Mouse (Mus musculus) spleen, postnatal 36 days (tissue): ENCODE results near the gene Col8a2.

ENCODE experiments used
- DNase-seq, 2 experiments: peaks; one replicate each; pipeline ENCODE4 v3.0.0; 2022; ENCODE audit warnings: low spot score in 2 of 2, mixed read lengths in 1 of 2

Gene Col8a2

DNA sequence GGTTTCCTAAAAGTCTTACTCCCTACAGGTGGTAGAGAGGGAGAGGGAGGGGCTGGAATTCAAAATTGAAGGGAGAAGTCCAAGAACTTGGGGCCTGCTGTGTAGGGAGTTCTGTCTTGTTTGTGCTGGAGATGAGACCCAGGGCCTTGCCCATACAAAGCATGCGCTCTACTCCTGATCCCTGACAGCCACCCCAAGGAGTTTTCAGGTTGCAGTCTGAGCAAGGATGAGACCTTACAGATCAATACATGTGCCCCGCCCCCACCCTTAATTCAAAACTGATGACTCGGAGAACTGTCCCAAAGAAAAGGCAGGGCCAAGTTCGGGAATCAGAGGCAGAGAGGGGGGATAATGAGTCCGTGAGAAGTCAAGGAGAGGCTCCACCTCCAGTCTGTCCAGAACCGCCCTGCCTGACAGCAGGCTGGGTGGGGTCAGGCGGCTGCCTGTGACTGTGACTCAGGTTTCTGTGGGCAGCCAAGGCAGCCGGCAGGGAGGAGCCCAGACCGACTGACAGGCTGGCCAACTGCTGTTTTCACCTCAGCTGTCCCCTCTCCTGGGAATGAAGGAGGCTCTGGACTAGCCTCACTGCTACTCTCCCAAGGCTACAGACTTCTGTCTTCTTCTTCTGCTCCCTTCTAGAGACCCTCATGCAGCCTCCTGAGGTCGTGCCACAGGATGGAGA is 25.9 kb upstream of the Col8a2 start:
- DNase-seq = peak; percentile 77 to 81

- no peak for DNase-seq
Observed at GRCm38 (mm10) chr4:126261266-126261665, 25.3 kb upstream of the Col8a2 start.

- DNase-seq = no peak
Observed at GRCm38 (mm10) chr4:126261675-126262074, 24.9 kb upstream of the Col8a2 start.

GRCm38 (mm10) chr4:126262119-126262807 is 24.3 kb upstream of the Col8a2 start, which contains the start of gene Trappc3:
TSS of gene Trappc3 (plus strand) at chr4:126262325.
- peak; percentile 99 for DNase-seq

- no peak for DNase-seq
Observed at GRCm38 (mm10) chr4:126269292-126269691, 17.3 kb upstream of the Col8a2 start.

GRCm38 (mm10) chr4:126273753-126274152 is 12.8 kb upstream of the Col8a2 start:
- no peak for DNase-seq

GRCm38 (mm10) chr4:126275081-126275480 is 11.5 kb upstream of the Col8a2 start:
- DNase-seq = no peak

GRCm38 (mm10) chr4:126275681-126276131 is 10.9 kb upstream of the Col8a2 start:
- DNase-seq = no peak

DNA sequence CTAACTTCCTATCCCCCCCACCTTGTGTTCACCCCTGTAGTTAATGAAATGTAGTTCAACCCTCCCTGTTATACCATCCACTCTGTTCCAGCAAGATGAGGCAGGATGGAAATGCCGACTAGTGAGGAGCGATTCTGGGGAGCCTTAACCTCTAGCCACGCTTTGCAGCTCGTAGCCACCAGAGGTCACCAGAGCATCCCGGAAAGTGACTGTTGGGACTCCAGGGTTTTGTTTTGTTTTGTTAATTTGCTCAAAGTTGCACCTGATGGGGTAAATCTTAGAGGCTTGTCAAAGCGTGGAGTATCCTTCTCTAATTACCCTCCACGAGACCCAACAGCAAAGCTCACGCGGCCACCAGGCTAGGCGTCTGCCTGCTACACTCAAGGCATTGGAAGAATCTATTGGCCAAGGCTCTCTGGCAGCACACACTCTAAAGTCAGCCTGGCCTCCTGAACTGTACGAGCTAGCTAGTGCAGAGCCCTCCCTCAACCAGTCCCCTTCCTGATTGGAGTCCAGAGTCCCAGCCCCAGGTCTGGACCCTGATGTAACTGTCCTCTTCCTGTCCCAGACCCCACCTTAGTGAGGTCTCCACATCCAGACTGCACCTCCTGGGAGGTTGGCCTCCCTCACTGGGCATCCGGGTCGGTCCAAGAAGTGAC is 8.6 kb upstream of the Col8a2 start:
- no peak for DNase-seq

DNA sequence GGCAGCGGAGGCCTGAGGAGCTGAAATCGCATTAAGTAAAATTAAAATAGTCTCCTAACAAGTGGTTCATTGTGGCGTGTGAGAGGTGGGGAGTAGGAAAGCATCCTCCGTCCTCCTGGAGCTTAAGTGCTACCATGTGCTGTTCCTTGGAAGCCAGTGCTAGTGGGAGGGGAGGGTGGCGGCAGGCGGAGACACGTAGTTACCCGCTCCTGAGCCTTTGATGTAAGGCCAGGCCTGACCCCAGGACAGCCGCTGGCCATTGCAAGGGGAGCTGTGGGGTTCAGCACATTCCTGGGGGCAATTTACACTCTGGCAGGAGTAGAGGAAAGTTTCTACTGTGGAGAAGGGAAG is 8.1 kb upstream of the Col8a2 start:
- no peak for DNase-seq

GRCm38 (mm10) chr4:126278961-126279360 is 7.6 kb upstream of the Col8a2 start:
- DNase-seq = no peak

DNA sequence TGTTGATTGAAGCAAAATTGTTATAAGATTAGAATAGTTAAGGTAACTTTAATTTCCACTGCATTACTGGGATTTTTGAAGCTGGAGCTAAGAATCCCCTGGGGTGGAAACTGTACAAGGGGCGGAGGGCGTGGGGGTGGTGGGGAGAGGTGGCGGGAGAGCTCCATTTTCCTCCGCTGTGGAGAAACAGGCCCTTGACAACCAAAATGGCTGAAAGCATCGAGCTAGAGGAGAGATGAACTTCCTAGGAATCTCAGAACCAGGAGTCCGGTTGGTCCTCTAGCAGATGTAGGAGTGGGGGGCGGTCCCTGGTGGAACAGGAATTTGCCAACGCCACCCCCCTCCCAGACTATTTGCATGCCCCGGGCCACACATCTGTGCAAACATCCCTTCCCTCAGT is 4.9 kb upstream of the Col8a2 start:
- DNase-seq = no peak

- no peak for DNase-seq
Observed at GRCm38 (mm10) chr4:126283582-126283981, 3.0 kb upstream of the Col8a2 start.

- DNase-seq = no peak
Observed at GRCm38 (mm10) chr4:126287302-126287995, 856 bp downstream of the Col8a2 start.

- no peak for DNase-seq
Observed at GRCm38 (mm10) chr4:126288085-126288666, 1.6 kb downstream of the Col8a2 start.

GRCm38 (mm10) chr4:126290314-126290713 is 3.7 kb downstream of the Col8a2 start:
- DNase-seq = no peak

DNA sequence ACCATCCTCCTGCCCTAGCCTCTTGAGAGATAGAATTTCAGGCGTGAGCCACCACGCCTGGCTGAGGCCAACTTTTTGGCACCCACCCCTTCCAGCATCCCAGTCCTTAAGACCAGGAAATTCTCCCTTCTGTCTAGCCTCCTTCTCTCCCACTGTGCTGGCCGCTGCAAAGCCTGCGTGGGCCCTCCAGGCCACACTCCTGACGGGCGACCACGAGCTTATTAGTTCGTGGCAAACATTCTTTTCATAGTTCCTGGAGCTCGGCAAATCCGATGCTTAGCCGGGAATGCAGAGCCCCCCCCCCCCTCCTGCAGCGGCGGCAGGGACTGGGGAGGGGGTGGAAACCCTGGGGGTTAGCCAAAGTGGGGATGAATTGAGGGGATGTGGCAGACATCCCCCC is 4.6 kb downstream of the Col8a2 start:
- DNase-seq = no peak

- DNase-seq = no peak
Observed at GRCm38 (mm10) chr4:126295152-126295551, 8.6 kb downstream of the Col8a2 start.

- no peak for DNase-seq
Observed at GRCm38 (mm10) chr4:126295937-126296336, 9.3 kb downstream of the Col8a2 start.

GRCm38 (mm10) chr4:126296617-126297101 is 10.1 kb downstream of the Col8a2 start:
- DNase-seq = no peak

- DNase-seq = no peak
Observed at GRCm38 (mm10) chr4:126300916-126301583, 14.5 kb downstream of the Col8a2 start.
